Mouse (Mus musculus) urinary bladder, postnatal 25 days (tissue): ENCODE data around the gene Barhl2.

ENCODE experiments used
- DNase-seq: peaks from one replicate; pipeline ENCODE4 v3.0.0; 2022; ENCODE audit warnings: low spot score

The Barhl2 gene

GRCm38 (mm10) chr5:106457986-106458476 lies at the start of gene Barhl2:
Barhl2 (minus strand) TSS chr5:106458166.
- DNase-seq = no peak

- no peak for DNase-seq
These were observed 48.1 kb upstream of the Barhl2 start for GRCm38 (mm10) chr5:106506061-106506460.

GRCm38 (mm10) chr5:106502684-106503545 lies 44.9 kb upstream of the Barhl2 start:
- DNase-seq = no peak

- DNase-seq = no peak
These were observed 44.3 kb upstream of the Barhl2 start for GRCm38 (mm10) chr5:106502271-106502670.

- no peak for DNase-seq
These were observed 33.8 kb upstream of the Barhl2 start for GRCm38 (mm10) chr5:106491771-106492170.

GRCm38 (mm10) chr5:106472105-106472500 lies 14.1 kb upstream of the Barhl2 start:
- no peak for DNase-seq

- no peak for DNase-seq
These were observed 13.5 kb upstream of the Barhl2 start for GRCm38 (mm10) chr5:106471235-106472104.

- no peak for DNase-seq
These were observed 7.3 kb upstream of the Barhl2 start for GRCm38 (mm10) chr5:106465129-106465790.

GRCm38 (mm10) chr5:106464336-106465128 lies 6.6 kb upstream of the Barhl2 start:
- DNase-seq = no peak

- DNase-seq = no peak
These were observed 5.8 kb upstream of the Barhl2 start for GRCm38 (mm10) chr5:106463661-106464191.

- no peak for DNase-seq
These were observed 3.9 kb upstream of the Barhl2 start for GRCm38 (mm10) chr5:106461913-106462312.

- DNase-seq = no peak
These were observed 3.5 kb upstream of the Barhl2 start for GRCm38 (mm10) chr5:106461431-106461830.

- DNase-seq = no peak
These were observed 2.6 kb upstream of the Barhl2 start for GRCm38 (mm10) chr5:106460535-106460934.

GRCm38 (mm10) chr5:106460001-106460511 lies 2.1 kb upstream of the Barhl2 start:
- no peak for DNase-seq

- DNase-seq = no peak
These were observed 1.2 kb upstream of the Barhl2 start for GRCm38 (mm10) chr5:106459120-106459641.

- DNase-seq = no peak
These were observed 632 bp upstream of the Barhl2 start for GRCm38 (mm10) chr5:106458477-106459119.

GRCm38 (mm10) chr5:106457111-106457925 lies 648 bp downstream of the Barhl2 start:
- no peak for DNase-seq

GRCm38 (mm10) chr5:106455984-106456383 lies 2.0 kb downstream of the Barhl2 start:
- no peak for DNase-seq
